Mouse (Mus musculus): ENCODE data around the gene Ankar. TPM values are rescaled to one million over a fixed set of nuclear protein-coding genes. Genes with fewer than 3 reads are reported as not detected.
A peak's percentile ranks its signal among the peaks of the same experiment; 100 is the strongest.

The Ankar gene
- polyA plus RNA-seq, 1 experiment from 2014 or later: not detected

- DNase-seq (ENCODE audit: low spot score): peak; percentile 25
These were observed 11.3 kb upstream of the Ankar start for GRCm38 (mm10) chr1:72711684-72712083.

GRCm38 (mm10) chr1:72710753-72711653 is 10.6 kb upstream of the Ankar start, which contains the start of gene Rpl37a:
Gene Rpl37a (plus strand): TSS chr1:72711290.
- DNase-seq (ENCODE audit: low spot score): peak; percentile 98

GRCm38 (mm10) chr1:72707525-72707924 is 7.1 kb upstream of the Ankar start:
- no peak for DNase-seq (ENCODE audit: low spot score)

GRCm38 (mm10) chr1:72698651-72699050 is 1.7 kb downstream of the Ankar start:
- no peak for DNase-seq (ENCODE audit: low spot score)

GRCm38 (mm10) chr1:72696256-72696655 is 4.1 kb downstream of the Ankar start:
- no peak for DNase-seq (ENCODE audit: low spot score)

- no peak for DNase-seq (ENCODE audit: low spot score)
These were observed 27.3 kb downstream of the Ankar start for GRCm38 (mm10) chr1:72673070-72673469.

- peak; percentile 57 for DNase-seq (ENCODE audit: low spot score)
These were observed 59.5 kb downstream of the Ankar start for GRCm38 (mm10) chr1:72640658-72641410.

- no peak for DNase-seq (ENCODE audit: low spot score)
These were observed 65.2 kb downstream of the Ankar start for GRCm38 (mm10) chr1:72635221-72635620.

GRCm38 (mm10) chr1:72612172-72612571 is 88.2 kb downstream of the Ankar start:
- DNase-seq (ENCODE audit: low spot score): no peak

- no peak for DNase-seq (ENCODE audit: low spot score)
These were observed 90.2 kb downstream of the Ankar start for GRCm38 (mm10) chr1:72609887-72610877.

- no peak for DNase-seq (ENCODE audit: low spot score)
These were observed 91.2 kb downstream of the Ankar start for GRCm38 (mm10) chr1:72609129-72609528.

- no peak for DNase-seq (ENCODE audit: low spot score)
These were observed 94.1 kb downstream of the Ankar start for GRCm38 (mm10) chr1:72606186-72606673.

GRCm38 (mm10) chr1:72602803-72603202 is 97.6 kb downstream of the Ankar start:
- no peak for DNase-seq (ENCODE audit: low spot score)

- no peak for DNase-seq (ENCODE audit: low spot score)
These were observed 98.2 kb downstream of the Ankar start for GRCm38 (mm10) chr1:72602186-72602585.

- no peak for DNase-seq (ENCODE audit: low spot score)
These were observed 99.1 kb downstream of the Ankar start for GRCm38 (mm10) chr1:72601233-72601632.

- no peak for DNase-seq (ENCODE audit: low spot score)
These were observed 99.6 kb downstream of the Ankar start for GRCm38 (mm10) chr1:72600778-72601177.

- DNase-seq (ENCODE audit: low spot score): no peak
These were observed 101.0 kb downstream of the Ankar start for GRCm38 (mm10) chr1:72599146-72600101.

- no peak for DNase-seq (ENCODE audit: low spot score)
These were observed 104.1 kb downstream of the Ankar start for GRCm38 (mm10) chr1:72596231-72596630.

GRCm38 (mm10) chr1:72595686-72596085 is 104.7 kb downstream of the Ankar start:
- DNase-seq (ENCODE audit: low spot score): no peak
